Mouse (Mus musculus) hindbrain, embryonic 10.5 days (tissue): ENCODE results near the gene Ipo11. TPM values are rescaled to one million over a fixed set of nuclear protein-coding genes. Genes with fewer than 3 reads are reported as not detected.

Experiments used
- DNase-seq: peaks from one replicate; pipeline ENCODE4 v3.0.0-alpha.2; 2017; ENCODE audit warnings: low spot score
- H3K27ac ChIP-seq: fragments of 300-500 bp; sonication (generic); 2 replicates; pipeline ENCODE4 v1.5.1; 2016; ENCODE audit warnings: mild to moderate bottlenecking, moderate library complexity
- H3K27me3 ChIP-seq: fragments of 300-500 bp; sonication (generic); 2 replicates; pipeline ENCODE4 v1.6.1; 2016; ENCODE audit warnings: mild to moderate bottlenecking; ENCODE audit not compliant: poor library complexity, insufficient read depth, severe bottlenecking
- H3K36me3 ChIP-seq: fragments of 300-500 bp; sonication (generic); 2 replicates; pipeline ENCODE4 v1.6.1; 2016; ENCODE audit warnings: mild to moderate bottlenecking, moderate library complexity
- H3K4me1 ChIP-seq: fragments of 300-500 bp; sonication (generic); replicated peaks from 2 replicates; pipeline ENCODE4 v1.6.1; 2016; ENCODE audit warnings: mild to moderate bottlenecking
- H3K4me3 ChIP-seq: fragments of 300-500 bp; sonication (generic); 2 replicates; pipeline ENCODE4 v1.5.1; 2016; ENCODE audit warnings: mild to moderate bottlenecking, moderate library complexity
- H3K9me3 ChIP-seq: fragments of 300-500 bp; sonication (generic); 2 replicates; pipeline ENCODE4 v1.6.1; 2016; ENCODE audit warnings: mild to moderate bottlenecking, moderate library complexity
- WGBS: fragments of 180-500 bp; shearing (Covaris S2); methylation state at CpG from one replicate; pipeline ENCODE4 v1.1.7; 2016; 5-methylcytosine and 5-hydroxymethylcytosine counted together
- polyA plus RNA-seq: library from polyadenylated mRNA; unstranded; fragments of >200 nt; fragmentation: Nextera tagmentation; extraction: Ambion mirVana; gene quantifications from 2 replicates; pipeline ENCODE4 v1.2.1, GENCODE M21; 2016

Gene Ipo11
- 73.7 and 90.3 TPM in 2 replicates for polyA plus RNA-seq

GRCm38 (mm10) chr13:106936256-106937137, at the start of gene Ipo11:
Gene Ipo11 (minus strand): TSS chr13:106936958.
- DNase-seq, result peak; percentile 95
- Histone ChIP-seq H3K4me1 (peaks cover 12% of the 10 kb centered on the region), H3K36me3 (no peaks in the 10 kb centered on the region), H3K27ac (peak within 1 kb of the TSS; percentile 96), H3K4me3 (peak within 1 kb of the TSS; percentile 97), H3K27me3 (no peaks in the 10 kb centered on the region), H3K9me3 (no peaks in the 10 kb centered on the region)
- WGBS, result under 1% methylated on average over 84 of the region's 84 CpGs

- H3K4me1 ChIP-seq, result no peaks in the 10 kb centered on the region
- peaks cover 83% of the 10 kb centered on the region for H3K36me3 ChIP-seq
- no peaks in the 10 kb centered on the region for H3K9me3 ChIP-seq
- no peak overlapping the region for H3K27ac ChIP-seq
- 95% methylated on average over 4 of the region's 4 CpGs for WGBS
- DNase-seq, result no peak
- no peaks in the 10 kb centered on the region for H3K27me3 ChIP-seq
- H3K4me3 ChIP-seq, result no peak overlapping the region
Measured at GRCm38 (mm10) chr13:106961496-106961895, 24.7 kb upstream of the Ipo11 start.

- DNase-seq, result no peak
- Histone ChIP-seq H3K4me3 (no peak overlapping the region), H3K27ac (no peak overlapping the region), H3K27me3 (no peaks in the 10 kb centered on the region), H3K4me1 (no peaks in the 10 kb centered on the region), H3K36me3 (peaks cover 86% of the 10 kb centered on the region), H3K9me3 (no peaks in the 10 kb centered on the region)
- 92% methylated on average over 3 of the region's 3 CpGs for WGBS
Measured at GRCm38 (mm10) chr13:106960557-106960956, 23.8 kb upstream of the Ipo11 start.

- WGBS, result 94% methylated on average over 3 of the region's 3 CpGs
- H3K36me3 ChIP-seq, result peaks cover 88% of the 10 kb centered on the region
Measured at GRCm38 (mm10) chr13:106958286-106958685, 21.5 kb upstream of the Ipo11 start.

GRCm38 (mm10) chr13:106957554-106957953, 20.8 kb upstream of the Ipo11 start:
- H3K9me3 ChIP-seq, result no peaks in the 10 kb centered on the region
- no peak overlapping the region for H3K27ac ChIP-seq
- DNase-seq, result no peak
- 93% methylated on average over 4 of the region's 4 CpGs for WGBS
- no peaks in the 10 kb centered on the region for H3K4me1 ChIP-seq
- H3K36me3 ChIP-seq, result peaks cover 88% of the 10 kb centered on the region
- H3K27me3 ChIP-seq, result no peaks in the 10 kb centered on the region
- no peak overlapping the region for H3K4me3 ChIP-seq

More at GRCm38 (mm10) chr13:106958286-106958685, 21.5 kb upstream of the Ipo11 start:
- Histone ChIP-seq H3K27me3 (no peaks in the 10 kb centered on the region), H3K4me1 (no peaks in the 10 kb centered on the region), H3K9me3 (no peaks in the 10 kb centered on the region), H3K4me3 (no peak overlapping the region), H3K27ac (no peak overlapping the region)
- DNase-seq, result no peak

- Histone ChIP-seq H3K36me3 (peaks cover 89% of the 10 kb centered on the region), H3K9me3 (no peaks in the 10 kb centered on the region), H3K4me3 (no peak overlapping the region), H3K27ac (no peak overlapping the region), H3K4me1 (no peaks in the 10 kb centered on the region), H3K27me3 (no peaks in the 10 kb centered on the region)
- 95% methylated on average over 3 of the region's 3 CpGs for WGBS
- DNase-seq, result no peak
Measured at GRCm38 (mm10) chr13:106954880-106955279, 18.1 kb upstream of the Ipo11 start.

GRCm38 (mm10) chr13:106947583-106947982, 10.8 kb upstream of the Ipo11 start:
- peak overlapping the region; percentile 93 for H3K27ac ChIP-seq
- no peak for DNase-seq
- H3K4me3 ChIP-seq, result peak overlapping the region; percentile 77
- peaks cover 37% of the 10 kb centered on the region for H3K36me3 ChIP-seq
- H3K9me3 ChIP-seq, result no peaks in the 10 kb centered on the region
- WGBS, result 8% methylated on average over 6 of the region's 6 CpGs
- H3K27me3 ChIP-seq, result no peaks in the 10 kb centered on the region
- H3K4me1 ChIP-seq, result peaks cover 12% of the 10 kb centered on the region

GRCm38 (mm10) chr13:106946594-106947540, 10.1 kb upstream of the Ipo11 start, which contains the start of gene Dimt1:
Gene Dimt1 (plus strand): TSS chr13:106947127.
- H3K4me3 ChIP-seq, result peak within 1 kb of the TSS; percentile 77
- DNase-seq, result peak; percentile 95
- WGBS, result under 1% methylated on average over 68 of the region's 68 CpGs
- no peaks in the 10 kb centered on the region for H3K9me3 ChIP-seq
- H3K27me3 ChIP-seq, result no peaks in the 10 kb centered on the region
- H3K27ac ChIP-seq, result peak within 1 kb of the TSS; percentile 93
- H3K36me3 ChIP-seq, result peaks cover 29% of the 10 kb centered on the region
- H3K4me1 ChIP-seq, result peaks cover 12% of the 10 kb centered on the region

GRCm38 (mm10) chr13:106945518-106945917, 8.8 kb upstream of the Ipo11 start:
- 85% methylated on average over 9 of the region's 9 CpGs for WGBS
- Histone ChIP-seq H3K27me3 (no peaks in the 10 kb centered on the region), H3K4me3 (no peak overlapping the region), H3K27ac (no peak overlapping the region), H3K36me3 (peaks cover 17% of the 10 kb centered on the region), H3K4me1 (peaks cover 12% of the 10 kb centered on the region), H3K9me3 (no peaks in the 10 kb centered on the region)
- DNase-seq, result no peak

GRCm38 (mm10) chr13:106942721-106943120, 6.0 kb upstream of the Ipo11 start:
- peaks cover 2% of the 10 kb centered on the region for H3K4me1 ChIP-seq
- no peak for DNase-seq
- 91% methylated on average over 1 of the region's 1 CpGs for WGBS

GRCm38 (mm10) chr13:106941211-106941976, 4.6 kb upstream of the Ipo11 start:
- no peaks in the 10 kb centered on the region for H3K27me3 ChIP-seq
- 0 out of 2 replicates have a peak, but pooled peaks cover 3% of the 10 kb centered on the region for H3K4me1 ChIP-seq
- no peaks in the 10 kb centered on the region for H3K36me3 ChIP-seq
- DNase-seq, result peak; percentile 65
- H3K4me3 ChIP-seq, result peak overlapping the region; percentile 38
- whole genome bisulfite sequencing, result 15% methylated on average over 7 of the region's 7 CpGs
- H3K9me3 ChIP-seq, result no peaks in the 10 kb centered on the region
- H3K27ac ChIP-seq, result 0 out of 2 replicates have a peak overlapping the region, but pooled peaks have one; percentile 29

More at GRCm38 (mm10) chr13:106942721-106943120, 6.0 kb upstream of the Ipo11 start:
- Histone ChIP-seq H3K27me3 (no peaks in the 10 kb centered on the region), H3K9me3 (no peaks in the 10 kb centered on the region), H3K36me3 (no peaks in the 10 kb centered on the region), H3K4me3 (no peak overlapping the region), H3K27ac (no peak overlapping the region)

GRCm38 (mm10) chr13:106937138-106937472, 347 bp upstream of the Ipo11 start:
- DNase-seq, result no peak
- peak overlapping the region; percentile 96 for H3K27ac ChIP-seq
- H3K4me1 ChIP-seq, result peaks cover 12% of the 10 kb centered on the region
- WGBS, result 27% methylated on average over 7 of the region's 7 CpGs
- no peaks in the 10 kb centered on the region for H3K9me3 ChIP-seq
- H3K4me3 ChIP-seq, result peak overlapping the region; percentile 97
- H3K36me3 ChIP-seq, result no peaks in the 10 kb centered on the region
- H3K27me3 ChIP-seq, result no peaks in the 10 kb centered on the region
